Mouse (Mus musculus): Measurements from ENCODE around the gene Psmg3. TPM values are rescaled to one million over a fixed set of nuclear protein-coding genes. Genes with fewer than 3 reads are reported as not detected.

Psmg3 gene
- polyA plus RNA-seq, 1 experiment from 2014 or later = 33.2 TPM

DNA sequence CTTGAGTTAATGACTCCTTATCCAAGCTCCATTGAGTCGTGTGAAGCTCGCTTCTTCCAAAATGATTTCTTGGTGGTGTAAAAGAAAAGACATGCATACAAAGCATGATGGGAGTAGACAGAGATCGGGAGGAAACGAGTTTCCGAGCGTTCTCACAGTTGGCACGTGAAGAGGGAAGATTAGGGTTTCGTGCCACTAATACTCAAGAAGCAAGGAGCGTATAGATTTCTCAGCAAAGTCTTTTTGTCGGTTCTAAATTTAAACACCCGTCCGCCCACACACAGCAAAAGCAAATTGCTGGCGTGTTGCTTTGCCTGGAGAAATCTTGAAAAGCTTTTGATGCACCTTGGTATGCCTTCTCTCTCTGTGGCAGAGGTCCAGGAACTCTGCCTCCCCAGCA lies 2.7 kb upstream of the Psmg3 start:
- Histone ChIP-seq H3K9me3 (replicated peaks) (no peaks in the 10 kb centered on the region), H3K27me3 (peaks cover 4% of the 10 kb centered on the region; the same call in 1 of the 2 replicates), H3K4me3 (no peak overlapping the region), H3K27ac (no peak overlapping the region), H3K36me3 (0 out of 2 replicates have a peak, but pooled peaks cover 5% of the 10 kb centered on the region), H3K4me2 (no peak overlapping the region), H3K9ac (no peak overlapping the region), H3K4me1 (replicated peaks) (peaks cover 13% of the 10 kb centered on the region)
- no peak for ATAC-seq (replicated peaks; ENCODE audit: insufficient number of reproducible peaks, insufficient read depth, low FRiP score, low read depth)
- 59% methylated on average over 13 of the region's 13 CpGs for WGBS

DNA sequence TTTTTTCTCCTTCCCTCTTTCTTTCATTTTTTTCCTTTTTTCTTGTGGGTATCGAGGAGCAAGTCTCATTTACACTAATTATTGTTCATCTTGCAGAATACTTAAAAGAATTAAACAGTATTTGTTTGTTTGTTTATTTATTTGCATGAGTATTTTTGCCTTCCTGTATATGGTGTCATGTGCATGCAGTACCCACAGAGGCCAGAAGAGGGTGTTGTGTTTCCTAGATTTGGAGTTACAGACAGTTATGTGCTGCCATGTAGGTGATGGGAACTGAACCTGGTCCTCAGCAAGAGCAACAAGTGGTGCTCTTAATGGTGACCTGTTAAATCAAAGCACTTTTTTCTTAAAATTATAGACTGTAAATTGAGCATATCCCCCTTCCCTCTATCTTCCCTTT lies 908 bp upstream of the Psmg3 start:
- no peak for ATAC-seq (replicated peaks; ENCODE audit: insufficient number of reproducible peaks, insufficient read depth, low FRiP score, low read depth)
- Histone ChIP-seq H3K4me3 (no peak overlapping the region), H3K4me1 (replicated peaks) (peaks cover 13% of the 10 kb centered on the region), H3K9me3 (replicated peaks) (no peaks in the 10 kb centered on the region), H3K27me3 (peaks cover 4% of the 10 kb centered on the region; the same call in 1 of the 2 replicates), H3K27ac (no peak overlapping the region), H3K9ac (no peak overlapping the region), H3K36me3 (peaks cover 15% of the 10 kb centered on the region), H3K4me2 (no peak overlapping the region)
- 90% methylated on average over 1 of the region's 1 CpGs for WGBS

DNA sequence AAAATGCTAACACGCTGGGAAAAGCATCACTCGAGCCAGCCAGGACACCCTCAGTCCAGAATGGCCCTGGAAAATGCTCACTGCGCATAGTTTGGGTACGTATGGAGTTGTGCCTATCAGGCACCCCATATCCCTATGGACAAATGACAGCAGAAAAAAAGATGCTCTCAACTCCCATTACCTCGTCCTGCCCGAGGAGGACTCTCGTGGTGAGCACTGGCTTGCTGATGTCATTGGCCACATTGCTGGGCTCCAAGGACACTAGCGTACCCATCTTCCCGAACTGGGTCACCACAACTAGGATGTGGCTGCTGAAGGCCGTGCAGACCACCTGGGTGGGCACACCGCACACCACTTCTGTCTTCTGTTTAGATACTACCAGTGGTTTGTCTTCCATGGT lies 738 bp downstream of the Psmg3 start:
- Histone ChIP-seq H3K27ac (no peak overlapping the region), H3K4me3 (peak overlapping the region; percentile 93), H3K9me3 (replicated peaks) (no peaks in the 10 kb centered on the region), H3K9ac (peak overlapping the region; percentile 90), H3K27me3 (no peaks in the 10 kb centered on the region), H3K4me2 (peak overlapping the region; percentile 85), H3K4me1 (replicated peaks) (peaks cover 13% of the 10 kb centered on the region), H3K36me3 (peaks cover 22% of the 10 kb centered on the region)
- ATAC-seq (replicated peaks; ENCODE audit: insufficient number of reproducible peaks, insufficient read depth, low FRiP score, low read depth) = 0 out of 2 replicates have a peak, but pooled peaks have one; percentile 1
- WGBS = 36% methylated on average over 11 of the region's 11 CpGs

DNA sequence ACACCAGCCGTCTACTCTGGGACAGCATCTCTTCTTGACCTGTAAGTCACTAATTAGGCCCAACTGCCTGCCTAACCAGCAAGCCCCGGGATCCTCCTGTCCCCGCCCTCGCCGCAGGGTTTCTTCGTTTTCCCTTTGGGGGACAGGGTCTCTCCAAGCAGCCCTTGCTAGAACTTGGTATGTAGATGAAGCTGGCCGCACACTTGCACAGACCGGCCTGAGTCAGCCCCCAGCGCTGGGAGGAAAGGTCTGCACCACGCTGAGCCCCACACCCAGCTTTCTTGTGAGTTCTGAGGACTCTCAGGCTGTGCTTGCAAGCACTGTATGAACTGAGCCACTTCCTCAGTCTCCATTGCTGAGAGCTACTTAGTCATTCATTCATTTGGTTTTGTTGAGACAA lies 2.2 kb downstream of the Psmg3 start:
- H3K36me3 ChIP-seq = peaks cover 22% of the 10 kb centered on the region
- H3K27me3 ChIP-seq = no peaks in the 10 kb centered on the region
- H3K9ac ChIP-seq = no peak overlapping the region
- H3K27ac ChIP-seq = no peak overlapping the region
- H3K4me3 ChIP-seq = no peak overlapping the region
- no peak for ATAC-seq (replicated peaks; ENCODE audit: insufficient number of reproducible peaks, insufficient read depth, low FRiP score, low read depth)
- H3K4me1 ChIP-seq (replicated peaks) = peaks cover 13% of the 10 kb centered on the region
- no peaks in the 10 kb centered on the region for H3K9me3 ChIP-seq (replicated peaks)
- WGBS = 95% methylated on average over 10 of the region's 10 CpGs
- no peak overlapping the region for H3K4me2 ChIP-seq

DNA sequence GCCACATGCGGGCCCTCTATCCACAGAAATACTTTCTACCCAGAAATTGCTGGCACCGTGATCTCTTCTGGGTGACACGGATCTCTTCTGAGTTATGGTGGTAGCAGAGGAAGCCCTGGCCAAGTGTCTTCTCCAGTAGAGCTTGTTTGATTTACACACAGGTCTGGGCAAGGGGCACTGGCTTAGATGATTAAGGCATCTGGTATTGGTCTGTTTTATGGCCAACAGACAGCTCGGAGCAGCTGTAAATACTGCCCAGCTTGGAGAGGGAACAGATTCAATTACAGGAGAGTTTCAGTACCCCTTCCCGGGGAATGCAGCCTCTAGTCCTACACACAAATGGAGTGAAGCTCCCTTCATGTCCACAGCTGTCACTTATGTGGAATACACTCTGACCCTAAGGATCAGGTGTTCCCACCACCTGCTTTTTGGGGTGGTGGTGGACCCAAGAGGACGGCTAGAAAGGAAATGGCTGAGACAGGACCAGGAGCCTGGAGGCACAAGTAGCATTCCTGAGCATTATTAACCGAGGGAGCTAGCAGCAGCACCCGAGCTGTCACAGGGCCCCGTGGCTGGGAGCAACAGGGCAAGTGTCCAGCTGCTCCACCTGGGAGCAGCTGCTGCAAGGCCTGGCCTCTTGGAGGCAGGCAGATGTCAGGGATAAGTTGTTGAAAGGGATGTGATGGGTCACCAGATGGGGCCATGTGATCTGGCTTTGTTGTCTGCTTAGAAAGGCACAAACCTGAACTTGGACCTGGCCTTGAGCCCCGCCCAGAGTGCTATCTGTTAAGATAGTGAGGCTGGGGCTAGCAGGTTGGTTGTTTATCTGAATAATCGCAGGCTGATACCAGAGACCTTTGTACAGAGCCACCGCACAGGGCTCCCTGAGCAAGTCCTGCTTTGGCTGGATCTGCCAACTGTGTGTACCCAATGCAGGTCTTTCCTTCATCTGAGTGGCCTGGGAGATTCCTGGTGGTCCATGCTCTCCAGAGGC lies 4.9 kb downstream of the Psmg3 start:
- peaks cover 13% of the 10 kb centered on the region for H3K4me1 ChIP-seq (replicated peaks)
- H3K9me3 ChIP-seq (replicated peaks) = no peaks in the 10 kb centered on the region
- WGBS = 74% methylated on average over 12 of the region's 12 CpGs
- H3K27ac ChIP-seq = no peak overlapping the region
- H3K36me3 ChIP-seq = peaks cover 22% of the 10 kb centered on the region
- ATAC-seq (replicated peaks; ENCODE audit: insufficient number of reproducible peaks, insufficient read depth, low FRiP score, low read depth) = no peak
- H3K4me3 ChIP-seq = no peak overlapping the region
- H3K27me3 ChIP-seq = no peaks in the 10 kb centered on the region
- no peak overlapping the region for H3K9ac ChIP-seq
- H3K4me2 ChIP-seq = no peak overlapping the region

DNA sequence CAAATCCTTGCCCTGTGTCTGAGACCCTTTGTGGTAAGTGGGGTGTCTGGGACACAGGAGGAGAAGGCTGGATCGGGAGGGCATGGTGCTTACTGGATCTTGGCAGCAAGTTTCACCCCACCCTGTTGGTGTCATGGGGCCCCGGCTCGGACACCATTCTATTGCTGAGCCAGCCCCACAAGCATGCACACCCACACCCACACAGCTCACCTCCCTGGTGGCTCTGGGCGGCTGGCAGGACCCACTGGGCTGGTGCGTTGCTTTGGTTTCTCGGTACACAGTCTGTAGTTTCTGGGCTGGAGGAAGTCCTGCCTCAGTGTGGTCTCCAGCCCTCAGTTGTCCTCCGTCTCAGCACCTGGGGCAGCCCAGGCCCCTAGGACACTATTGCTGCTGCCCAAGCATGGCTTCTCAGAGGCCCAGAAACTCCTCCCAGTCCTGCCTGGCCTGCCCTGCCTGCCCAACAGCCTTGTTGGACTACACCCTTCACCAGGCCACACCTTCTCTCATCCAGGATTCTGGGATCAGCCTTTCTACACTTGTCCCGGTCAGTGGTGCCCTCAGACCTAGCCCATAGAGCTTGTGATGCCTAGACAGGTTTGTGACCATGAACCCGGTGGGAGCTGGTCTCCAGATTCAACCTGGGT lies 7.0 kb downstream of the Psmg3 start, which contains the start of gene Tmem184a:
Gene Tmem184a, minus strand, starts transcription at position 380 of the 644 bp plus-strand sequence.
- H3K4me1 ChIP-seq (replicated peaks) = peaks cover 6% of the 10 kb centered on the region; the same call in 1 of the 2 replicates
- H3K36me3 ChIP-seq = peaks cover 20% of the 10 kb centered on the region
- no peak within 1 kb of the TSS for H3K4me2 ChIP-seq
- no peak within 1 kb of the TSS for H3K4me3 ChIP-seq
- H3K27ac ChIP-seq = no peak within 1 kb of the TSS
- no peaks in the 10 kb centered on the region for H3K9me3 ChIP-seq (replicated peaks)
- peaks cover 4% of the 10 kb centered on the region for H3K27me3 ChIP-seq
- no peak within 1 kb of the TSS for H3K9ac ChIP-seq
- 75% methylated on average over 9 of the region's 9 CpGs for WGBS
- ATAC-seq (replicated peaks; ENCODE audit: insufficient number of reproducible peaks, insufficient read depth, low FRiP score, low read depth) = no peak

DNA sequence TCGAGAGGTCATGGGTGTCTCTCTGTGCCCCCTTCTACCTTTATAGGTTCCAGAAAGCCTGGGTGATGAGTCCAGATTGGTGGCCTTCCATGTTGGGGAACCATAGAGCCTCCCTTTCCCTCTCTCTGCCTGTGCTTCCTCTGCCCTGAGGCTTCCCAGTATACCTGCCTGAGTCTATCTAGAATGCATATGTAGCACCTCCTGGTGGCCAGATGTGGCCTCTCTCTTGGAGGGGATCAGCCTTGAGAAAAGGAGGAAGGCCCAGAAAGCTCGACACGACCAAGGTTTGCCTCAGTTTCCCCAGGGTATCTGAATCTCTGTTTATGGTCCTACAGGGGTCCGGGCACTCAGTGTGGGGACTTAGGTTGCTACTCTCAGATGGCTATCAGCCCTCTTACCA lies 7.9 kb downstream of the Psmg3 start:
- Histone ChIP-seq H3K4me2 (no peak overlapping the region), H3K4me3 (no peak overlapping the region), H3K36me3 (peaks cover 15% of the 10 kb centered on the region), H3K9me3 (replicated peaks) (no peaks in the 10 kb centered on the region), H3K9ac (no peak overlapping the region), H3K27me3 (peaks cover 12% of the 10 kb centered on the region), H3K27ac (no peak overlapping the region), H3K4me1 (replicated peaks) (peaks cover 6% of the 10 kb centered on the region; the same call in 1 of the 2 replicates)
- WGBS = 41% methylated on average over 4 of the region's 4 CpGs
- no peak for ATAC-seq (replicated peaks; ENCODE audit: insufficient number of reproducible peaks, insufficient read depth, low FRiP score, low read depth)

DNA sequence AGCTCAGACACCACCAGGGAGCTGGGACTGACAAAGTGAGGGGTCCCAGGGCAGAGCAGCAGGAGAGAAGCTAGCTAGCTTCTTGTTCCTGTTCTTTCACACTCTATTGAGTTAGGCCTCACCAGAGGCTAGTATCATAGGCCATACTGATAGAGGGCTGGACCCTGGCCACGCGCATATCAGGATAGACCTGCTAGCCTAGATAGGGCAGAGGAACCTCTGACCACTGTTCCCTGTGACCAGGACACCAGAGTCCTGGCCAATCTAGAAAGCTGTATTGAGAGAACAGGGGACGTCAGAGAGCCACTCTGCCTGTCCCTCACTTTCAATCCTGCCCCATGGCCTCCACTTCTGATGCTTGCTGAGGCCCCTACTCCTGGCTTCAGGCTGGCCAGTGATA lies 8.6 kb downstream of the Psmg3 start:
- Histone ChIP-seq H3K27me3 (peaks cover 17% of the 10 kb centered on the region), H3K27ac (no peak overlapping the region), H3K36me3 (peaks cover 11% of the 10 kb centered on the region), H3K4me2 (no peak overlapping the region), H3K9me3 (replicated peaks) (no peaks in the 10 kb centered on the region), H3K4me3 (no peak overlapping the region), H3K9ac (no peak overlapping the region), H3K4me1 (replicated peaks) (peaks cover 6% of the 10 kb centered on the region; the same call in 1 of the 2 replicates)
- WGBS = 76% methylated on average over 3 of the region's 3 CpGs
- no peak for ATAC-seq (replicated peaks; ENCODE audit: insufficient number of reproducible peaks, insufficient read depth, low FRiP score, low read depth)

DNA sequence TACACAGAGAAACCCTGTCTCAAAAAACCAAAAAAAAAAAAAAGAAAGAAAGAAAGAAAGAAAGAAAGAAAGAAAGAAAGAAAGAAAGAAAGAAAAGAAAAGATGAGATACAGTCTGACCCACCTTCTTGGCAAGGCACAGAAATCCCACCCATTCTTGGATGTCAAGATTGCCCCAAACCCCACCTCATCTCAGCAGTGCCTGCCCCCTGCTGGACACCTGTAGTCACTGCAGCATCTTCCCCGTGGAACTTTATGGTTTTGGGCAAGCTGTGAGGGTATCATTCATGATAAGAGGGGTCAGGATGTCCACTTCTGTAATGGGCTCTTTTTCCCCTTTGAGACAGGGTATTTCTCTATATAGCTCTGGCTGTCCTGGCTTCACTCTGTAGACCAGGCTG lies 9.4 kb downstream of the Psmg3 start:
- Histone ChIP-seq H3K9me3 (replicated peaks) (no peaks in the 10 kb centered on the region), H3K36me3 (peaks cover 4% of the 10 kb centered on the region; the same call in 1 of the 2 replicates), H3K4me3 (no peak overlapping the region), H3K27me3 (peaks cover 21% of the 10 kb centered on the region), H3K4me1 (replicated peaks) (peaks cover 6% of the 10 kb centered on the region; the same call in 1 of the 2 replicates), H3K27ac (no peak overlapping the region), H3K9ac (no peak overlapping the region), H3K4me2 (no peak overlapping the region)
- no peak for ATAC-seq (replicated peaks; ENCODE audit: insufficient number of reproducible peaks, insufficient read depth, low FRiP score, low read depth)
- WGBS = 4% methylated on average over 1 of the region's 1 CpGs

DNA sequence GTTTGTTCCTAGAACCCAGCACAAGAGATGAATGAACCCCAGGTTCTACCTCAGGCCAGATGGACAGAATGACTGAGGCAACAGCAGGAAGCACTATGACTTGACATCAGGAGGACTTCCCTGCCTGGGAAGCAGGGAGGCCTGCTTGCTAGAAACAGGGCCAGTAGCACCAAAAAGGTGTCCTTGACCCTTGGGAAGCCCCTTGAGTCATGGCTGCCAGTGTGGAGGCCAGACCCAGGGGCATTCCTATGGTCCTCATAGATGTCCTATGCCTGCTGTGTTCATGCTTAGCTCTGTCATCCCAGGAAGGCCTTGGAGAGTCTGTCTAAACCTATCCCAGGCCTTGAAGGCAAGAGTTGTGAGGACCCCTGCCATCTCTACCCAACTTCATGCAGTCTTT lies 10.2 kb downstream of the Psmg3 start:
- H3K9me3 ChIP-seq (replicated peaks) = no peaks in the 10 kb centered on the region
- H3K4me3 ChIP-seq = no peak overlapping the region
- H3K4me2 ChIP-seq = no peak overlapping the region
- H3K9ac ChIP-seq = no peak overlapping the region
- peaks cover 6% of the 10 kb centered on the region; the same call in 1 of the 2 replicates for H3K4me1 ChIP-seq (replicated peaks)
- H3K27ac ChIP-seq = no peak overlapping the region
- H3K36me3 ChIP-seq = no peaks in the 10 kb centered on the region
- no peak for ATAC-seq (replicated peaks; ENCODE audit: insufficient number of reproducible peaks, insufficient read depth, low FRiP score, low read depth)
- H3K27me3 ChIP-seq = peaks cover 25% of the 10 kb centered on the region

DNA sequence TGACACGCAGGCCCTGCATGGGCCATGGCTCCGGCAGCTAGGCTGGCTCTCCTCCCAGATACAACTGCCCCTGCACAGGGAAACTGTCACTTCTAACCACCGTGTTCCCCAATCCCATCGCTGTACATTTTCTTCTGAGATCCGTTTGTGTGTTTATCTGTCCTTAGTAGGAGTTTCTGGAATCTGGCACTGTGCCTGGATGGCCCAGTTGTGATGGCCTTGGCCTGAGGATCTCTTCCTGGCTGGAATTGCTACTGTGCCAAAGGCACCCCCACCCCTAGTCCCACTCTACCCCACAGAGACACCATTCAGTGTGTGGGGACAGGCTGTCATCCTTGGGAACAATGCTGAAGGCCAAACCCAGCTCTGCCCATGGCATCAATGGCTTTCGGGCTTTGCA lies 10.7 kb downstream of the Psmg3 start:
- Histone ChIP-seq H3K4me2 (no peak overlapping the region), H3K9ac (no peak overlapping the region), H3K4me3 (no peak overlapping the region), H3K27ac (no peak overlapping the region), H3K4me1 (replicated peaks) (peaks cover 6% of the 10 kb centered on the region; the same call in 1 of the 2 replicates), H3K36me3 (no peaks in the 10 kb centered on the region), H3K9me3 (replicated peaks) (no peaks in the 10 kb centered on the region), H3K27me3 (peaks cover 25% of the 10 kb centered on the region)
- ATAC-seq (replicated peaks; ENCODE audit: insufficient number of reproducible peaks, insufficient read depth, low FRiP score, low read depth) = no peak
- WGBS = 35% methylated on average over 6 of the region's 6 CpGs

All from heart, embryonic 15.5 days (tissue).